Mouse (Mus musculus) midbrain, postnatal 0 days (tissue): ENCODE measurements around the gene Gm20388. TPM values are rescaled to one million over a fixed set of nuclear protein-coding genes. Genes with fewer than 3 reads are reported as not detected.

Experiments
- ATAC-seq: fragments of 200-750 bp; cut with Nextera tagmentation; 2 replicates; pipeline ENCODE4 v1.8.0; 2017; ENCODE audit warnings: moderate number of reproducible peaks, mild to moderate bottlenecking, moderate TSS enrichment, moderate library complexity; ENCODE audit not compliant: low FRiP score
- DNase-seq: peaks from one replicate; pipeline ENCODE4 v3.0.0-alpha.2; 2015; ENCODE audit warnings: low spot score
- H3K27ac ChIP-seq: fragments of 300-500 bp; sonication (generic); 2 replicates; pipeline ENCODE4 v1.5.1; 2014; ENCODE audit warnings: low read depth, mild to moderate bottlenecking, low read length, mixed read lengths
- H3K27me3 ChIP-seq: fragments of 300-500 bp; sonication (generic); 2 replicates; pipeline ENCODE4 v1.6.1; 2014; ENCODE audit warnings: low read length, control low read depth, mixed read lengths; ENCODE audit not compliant: insufficient read depth
- H3K36me3 ChIP-seq: fragments of 300-500 bp; sonication (generic); 2 replicates; pipeline ENCODE4 v1.6.1; 2014; ENCODE audit warnings: low read length, control low read depth, mixed read lengths; ENCODE audit not compliant: insufficient read depth
- H3K4me1 ChIP-seq: fragments of 300-500 bp; sonication (generic); 2 replicates; pipeline ENCODE4 v1.6.1; 2014; ENCODE audit warnings: mild to moderate bottlenecking, control low read depth, antibody characterized with exemption, low read length, mixed read lengths; ENCODE audit not compliant: insufficient read depth
- H3K4me2 ChIP-seq: fragments of 300-500 bp; sonication (generic); 2 replicates; pipeline ENCODE4 v1.6.1; 2014; ENCODE audit warnings: low read depth, mild to moderate bottlenecking, low read length, mixed read lengths; ENCODE audit not compliant: poor library complexity, severe bottlenecking
- H3K4me3 ChIP-seq: fragments of 300-500 bp; sonication (generic); 2 replicates; pipeline ENCODE4 v1.5.1; 2014; ENCODE audit warnings: low read depth, mild to moderate bottlenecking, low read length, moderate library complexity
- H3K9ac ChIP-seq: fragments of 300-500 bp; sonication (generic); replicated peaks from 2 replicates; pipeline ENCODE4 v1.6.1; 2014; ENCODE audit warnings: mild to moderate bottlenecking, low read length, moderate library complexity, mixed read lengths; ENCODE audit not compliant: poor library complexity, severe bottlenecking
- H3K9me3 ChIP-seq: fragments of 300-500 bp; sonication (generic); 2 replicates; pipeline ENCODE4 v1.6.1; 2016; ENCODE audit warnings: low read length, control low read depth
- CTCF ChIP-seq: IDR thresholded peaks from 2 replicates; pipeline ENCODE4 v1.5.1; 2016; ENCODE audit warnings: antibody characterized with exemption, mild to moderate bottlenecking
- WGBS: fragments of 180-500 bp; shearing (Covaris S2); extraction: QIAGEN DNeasy Blood & Tissue Kit; methylation state at CpG from one replicate; pipeline ENCODE4 v1.1.7; 2014; 5-methylcytosine and 5-hydroxymethylcytosine counted together
- polyA plus RNA-seq: library from polyadenylated mRNA; unstranded; fragments of >200 nt; fragmentation: Nextera tagmentation; extraction: Ambion mirVana; gene quantifications from 2 replicates; pipeline ENCODE4 v1.2.1, GENCODE M21; 2015
- total RNA-seq: library from RNA; depleted of rRNA; stranded (reverse); fragments of >200 nt; gene quantifications from 2 replicates; pipeline ENCODE4 v1.2.3, GENCODE M21; 2014

Gm20388 gene
- total and polyA plus RNA-seq, 2 experiments from 2014 or later = 74.2 TPM; not detected in 1

DNA sequence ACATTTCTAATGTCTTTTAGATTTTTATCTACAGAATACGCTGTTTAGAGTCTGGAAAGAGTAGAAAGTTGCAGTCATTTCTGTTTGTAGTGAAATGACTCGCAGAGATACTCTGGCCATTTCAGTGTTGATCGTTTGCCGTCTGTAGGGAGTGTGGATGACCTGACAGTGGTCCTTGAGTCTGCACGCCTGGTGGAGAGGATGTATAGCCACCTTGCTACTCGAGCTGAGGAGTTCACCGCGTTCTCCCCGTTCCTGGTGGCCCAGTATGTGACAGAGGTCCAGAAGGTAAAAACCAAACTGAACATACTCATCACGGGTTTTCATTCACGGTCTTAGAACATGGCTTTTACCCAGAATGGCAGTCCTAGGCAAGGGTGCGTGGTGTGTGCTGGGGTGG is 4134.3 kb downstream of the Gm20388 start:
- Histone ChIP-seq H3K4me2 (no peak overlapping the region), H3K36me3 (peaks cover 34% of the 10 kb centered on the region), H3K27me3 (no peaks in the 10 kb centered on the region), H3K4me3 (no peak overlapping the region), H3K9me3 (no peaks in the 10 kb centered on the region), H3K27ac (no peak overlapping the region), H3K9ac (no peak overlapping the region), H3K4me1 (no peaks in the 10 kb centered on the region)
- 96% methylated on average over 12 of the region's 12 CpGs for WGBS
- no peak for ATAC-seq
- no peak for TF ChIP-seq CTCF
- DNase-seq = no peak

DNA sequence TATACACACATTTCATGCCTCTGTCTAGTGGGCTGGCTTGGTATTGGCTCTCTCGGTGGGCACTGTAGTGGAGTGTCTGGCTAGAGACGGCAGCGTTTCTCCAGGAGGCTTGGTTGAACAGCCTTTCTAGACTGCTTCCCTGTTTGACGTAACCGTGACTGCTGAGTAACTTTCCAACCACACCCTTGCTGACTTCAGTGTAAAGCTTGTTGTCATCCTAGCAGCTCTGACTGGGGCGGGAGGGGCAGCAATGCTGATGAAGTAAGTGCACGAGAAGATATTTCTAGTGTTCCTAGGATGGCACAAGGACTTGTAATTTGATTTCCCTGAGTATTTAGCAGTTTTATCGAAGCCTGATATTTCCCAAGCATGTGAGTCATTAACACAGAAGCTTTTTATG is 4135.2 kb downstream of the Gm20388 start:
- Histone ChIP-seq H3K36me3 (peaks cover 29% of the 10 kb centered on the region), H3K4me2 (no peak overlapping the region), H3K9me3 (no peaks in the 10 kb centered on the region), H3K4me3 (no peak overlapping the region), H3K4me1 (no peaks in the 10 kb centered on the region), H3K27me3 (no peaks in the 10 kb centered on the region), H3K27ac (no peak overlapping the region), H3K9ac (no peak overlapping the region)
- TF ChIP-seq CTCF = no peak
- whole genome bisulfite sequencing = 91% methylated on average over 8 of the region's 8 CpGs
- ATAC-seq (no peak), DNase-seq (no peak)

DNA sequence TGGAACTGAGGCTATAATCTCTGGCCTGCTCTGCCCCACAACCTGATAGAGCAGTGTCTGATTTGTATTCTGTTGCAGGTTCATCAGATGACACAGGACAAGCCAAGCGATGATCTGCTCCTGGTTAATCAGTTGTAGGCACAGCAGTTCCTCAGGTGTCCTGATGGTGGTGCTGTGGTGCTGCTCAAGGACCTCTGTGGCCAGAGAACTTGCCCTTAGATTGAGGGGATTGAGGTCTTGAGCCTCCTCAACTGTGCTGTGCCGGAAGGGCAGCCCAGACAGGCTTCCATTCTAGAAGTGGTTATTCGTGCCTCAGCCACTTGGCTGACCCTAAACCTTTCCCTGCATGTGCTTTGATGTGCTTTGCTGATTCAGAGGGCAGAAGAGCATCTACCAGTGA is 4141.5 kb downstream of the Gm20388 start:
- H3K27me3 ChIP-seq = no peaks in the 10 kb centered on the region
- no peak overlapping the region for H3K9ac ChIP-seq
- H3K4me3 ChIP-seq = no peak overlapping the region
- peak; percentile 79 for DNase-seq
- no peak overlapping the region for H3K4me2 ChIP-seq
- no peaks in the 10 kb centered on the region for H3K4me1 ChIP-seq
- TF ChIP-seq CTCF = peak; percentile 99
- H3K36me3 ChIP-seq = peaks cover 4% of the 10 kb centered on the region
- H3K9me3 ChIP-seq = no peaks in the 10 kb centered on the region
- ATAC-seq = peak; percentile 60; the same call in 1 of the 2 replicates
- WGBS = 12% methylated on average over 3 of the region's 3 CpGs
- H3K27ac ChIP-seq = no peak overlapping the region

DNA sequence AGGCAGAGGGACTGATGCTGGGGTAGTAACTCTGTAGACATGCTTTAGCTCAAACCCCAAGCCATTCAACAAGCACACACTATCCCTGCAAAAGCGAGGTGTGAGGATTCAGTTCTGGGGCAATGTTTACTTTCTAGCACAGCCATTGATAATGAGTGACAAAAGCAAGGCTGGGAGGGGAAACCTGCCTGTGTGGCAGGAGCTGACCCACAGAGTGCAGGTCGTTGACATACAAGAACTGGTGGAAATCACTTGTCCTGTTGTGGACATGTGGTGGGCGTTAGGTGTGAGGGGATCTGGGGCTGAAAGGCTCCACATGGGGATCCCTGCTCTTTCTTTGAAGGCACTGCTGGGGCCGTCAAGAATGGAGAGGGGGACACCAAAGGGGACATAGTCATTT is 4141.9 kb downstream of the Gm20388 start:
- no peak overlapping the region for H3K4me3 ChIP-seq
- H3K36me3 ChIP-seq = peaks cover 3% of the 10 kb centered on the region
- no peak for TF ChIP-seq CTCF
- no peaks in the 10 kb centered on the region for H3K9me3 ChIP-seq
- WGBS = 71% methylated on average over 4 of the region's 4 CpGs
- DNase-seq (no peak), ATAC-seq (no peak)
- no peak overlapping the region for H3K4me2 ChIP-seq
- H3K9ac ChIP-seq = no peak overlapping the region
- H3K27me3 ChIP-seq = no peaks in the 10 kb centered on the region
- no peaks in the 10 kb centered on the region for H3K4me1 ChIP-seq
- no peak overlapping the region for H3K27ac ChIP-seq

DNA sequence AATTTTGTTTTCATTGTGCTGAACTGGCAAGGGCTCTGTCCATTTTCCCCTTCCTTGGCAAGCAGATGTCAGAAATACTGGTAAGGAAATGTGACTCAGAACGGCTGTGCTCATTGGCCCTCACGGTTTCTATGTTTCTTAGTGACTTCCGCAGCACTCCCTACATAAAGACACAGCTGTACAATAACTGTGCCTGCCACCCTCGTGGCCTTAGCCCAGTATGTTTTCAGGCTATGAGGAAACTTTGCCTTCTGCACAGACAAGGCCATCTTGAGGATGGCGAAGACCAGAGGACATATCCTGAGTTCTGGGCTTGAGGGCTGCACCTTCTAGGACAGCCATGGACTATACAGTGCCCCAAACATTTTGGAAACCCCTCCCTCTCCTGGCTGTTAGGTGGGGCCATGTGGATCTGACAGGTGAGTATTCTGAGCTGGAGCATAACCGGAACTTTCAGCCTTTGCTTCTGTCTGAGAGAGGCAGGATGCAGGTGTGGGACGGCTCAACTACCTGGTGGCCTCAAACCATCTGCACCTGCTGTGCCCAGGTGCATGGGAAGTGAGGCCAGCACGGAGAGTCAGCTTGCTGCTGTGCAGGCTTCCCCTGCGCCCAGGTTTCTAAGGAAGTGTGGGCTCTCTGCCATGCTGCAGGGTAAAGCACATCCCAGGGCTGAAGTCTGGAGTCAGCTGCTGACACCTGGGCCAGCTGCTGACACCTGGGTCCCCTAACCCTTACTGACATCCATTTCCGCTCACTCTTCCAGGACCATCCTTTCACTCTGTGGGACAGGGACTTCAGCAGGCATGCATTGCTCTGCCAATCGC is 4146.4 kb downstream of the Gm20388 start:
- Histone ChIP-seq H3K4me2 (no peak overlapping the region), H3K4me3 (no peak overlapping the region), H3K9ac (no peak overlapping the region), H3K27me3 (no peaks in the 10 kb centered on the region), H3K9me3 (no peaks in the 10 kb centered on the region), H3K4me1 (no peaks in the 10 kb centered on the region), H3K27ac (no peak overlapping the region), H3K36me3 (no peaks in the 10 kb centered on the region)
- TF ChIP-seq CTCF = no peak
- ATAC-seq (no peak), DNase-seq (no peak)
- WGBS = 82% methylated on average over 11 of the region's 11 CpGs

DNA sequence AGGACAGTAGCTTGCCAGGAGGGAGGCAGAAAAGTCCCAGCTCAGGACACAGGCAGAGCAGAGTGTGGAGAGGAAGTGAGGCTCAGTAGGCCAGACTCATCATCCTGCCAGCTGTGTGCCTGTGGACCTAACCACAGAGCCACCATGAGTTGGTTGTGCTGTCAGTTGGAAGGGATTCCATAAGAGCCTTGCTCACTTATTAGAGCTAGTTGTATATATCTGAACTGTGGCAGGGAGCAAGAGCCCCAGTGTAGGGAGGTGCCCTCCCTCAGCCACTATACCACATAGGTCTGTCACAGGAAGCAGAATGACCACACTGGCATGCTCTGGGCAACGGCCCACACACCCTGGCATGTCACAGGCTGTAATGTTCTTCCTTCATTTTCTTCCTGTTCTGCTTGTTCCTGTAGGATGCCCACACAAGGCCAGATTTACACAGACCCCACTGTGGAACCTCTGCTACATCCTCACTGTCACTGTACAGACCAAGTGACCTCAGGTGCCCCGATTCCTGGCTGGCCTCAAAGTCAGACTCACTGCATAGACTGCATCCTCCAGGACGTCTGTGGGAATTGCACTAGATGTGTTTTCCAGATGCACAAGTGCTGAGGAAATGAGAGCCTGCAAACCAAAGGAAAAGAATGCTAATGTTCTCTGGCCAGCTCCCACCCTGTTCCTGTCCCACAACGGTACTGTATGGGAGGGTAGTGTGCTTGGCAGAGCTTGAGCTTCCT is 4155.9 kb downstream of the Gm20388 start:
- H3K27ac ChIP-seq = no peak overlapping the region
- no peak overlapping the region for H3K4me2 ChIP-seq
- no peaks in the 10 kb centered on the region for H3K9me3 ChIP-seq
- 73% methylated on average over 4 of the region's 4 CpGs for WGBS
- H3K4me3 ChIP-seq = no peak overlapping the region
- no peaks in the 10 kb centered on the region for H3K27me3 ChIP-seq
- DNase-seq = no peak
- peaks cover 5% of the 10 kb centered on the region; the same call in 1 of the 2 replicates for H3K4me1 ChIP-seq
- H3K36me3 ChIP-seq = no peaks in the 10 kb centered on the region
- ATAC-seq = no peak
- no peak overlapping the region for H3K9ac ChIP-seq
- no peak for TF ChIP-seq CTCF
